In genomic region chr17:34032806-34033205, GRCm38 (mm10) we compare ENCODE assay signal across 8 mouse cellular contexts. TPM values are rescaled to one million over a fixed set of nuclear protein-coding genes. Genes with fewer than 3 reads are reported as not detected.
DNase-seq lines count a peak whose midpoint lies in the region; ATAC-seq and TF ChIP-seq lines count a peak whose summit lies in the region.

No protein-coding gene starts in this region.

- no peak overlapping the region for H3K27ac ChIP-seq in ES-Bruce4 (ENCODE audit: insufficient read depth, low read length)
- peak overlapping the region; percentile 98 for H3K27ac ChIP-seq in embryonic facial prominence, embryonic 10.5 days (replicated peaks)

- TF ChIP-seq CTCF in ES-Bruce4 (IDR thresholded peaks at IDR 0.05; ENCODE audit: low read depth, low read length) = no peak

- peak overlapping the region; percentile 97 for H3K9ac ChIP-seq in ES-Bruce4 (ENCODE audit: low read depth, poor library complexity, severe bottlenecking)

- TF ChIP-seq EP300 in ES-Bruce4 (IDR thresholded peaks at IDR 0.05; ENCODE audit: insufficient read depth, low read depth, low read length) = no peak

- DNase-seq in layer of hippocampus, adult 11-12 months (ENCODE audit: low spot score) = peak; percentile 35
- DNase-seq in layer of hippocampus, adult 18-20 months (ENCODE audit: low spot score in 2 of 2) = no peak
- no peak for DNase-seq in embryonic facial prominence, embryonic 10.5 days (ENCODE audit: low spot score)
- DNase-seq in induced T-regulatory cell, adult 2 months (ENCODE audit: low read depth) = peak; percentile 45
- DNase-seq in embryo, embryonic 9.5 days (ENCODE audit: extremely low spot score) = no peak

- no peak for TF ChIP-seq POLR2A in ES-Bruce4 (IDR thresholded peaks at IDR 0.05; ENCODE audit: insufficient read depth, low read length)

- H3K4me1 ChIP-seq in ES-Bruce4 (ENCODE audit: control insufficient read depth, insufficient read depth, low read length) = no peaks in the 10 kb centered on the region
- H3K4me1 ChIP-seq in embryonic facial prominence, embryonic 10.5 days = peaks cover 56% of the 10 kb centered on the region

- peak overlapping the region; percentile 64 for H3K4me3 ChIP-seq in ES-Bruce4 (ENCODE audit: low read depth, low read length)
- peak overlapping the region; percentile 96 for H3K4me3 ChIP-seq in embryonic facial prominence, embryonic 10.5 days

- no peaks in the 10 kb centered on the region for H3K27me3 ChIP-seq in ES-Bruce4 (ENCODE audit: control insufficient read depth, insufficient read depth, low read length, poor library complexity, severe bottlenecking)
- H3K27me3 ChIP-seq in embryonic facial prominence, embryonic 10.5 days (replicated peaks; ENCODE audit: low read depth, poor library complexity, severe bottlenecking) = peaks cover 9% of the 10 kb centered on the region; the same call in 1 of the 2 replicates

- 60% methylated on average over 9 of the region's 9 CpGs for WGBS in embryonic facial prominence, embryonic 10.5 days

- no peaks in the 10 kb centered on the region for H3K9me3 ChIP-seq in ES-Bruce4 (replicated peaks; ENCODE audit: control insufficient read depth, insufficient read depth, low read length, poor library complexity, severe bottlenecking)
- H3K9me3 ChIP-seq in embryonic facial prominence, embryonic 10.5 days = no peaks in the 10 kb centered on the region

- ATAC-seq in megakaryocyte, adult 5-6 weeks (ENCODE audit: poor library complexity, severe bottlenecking) = peak; percentile 33
- no peak for ATAC-seq in erythroid progenitor cell, adult 5-6 weeks (replicated peaks; ENCODE audit: low FRiP score, poor library complexity, severe bottlenecking)

- peaks cover 33% of the 10 kb centered on the region for H3K36me3 ChIP-seq in ES-Bruce4 (ENCODE audit: control insufficient read depth, insufficient read depth, low read length, poor library complexity, severe bottlenecking)
- H3K36me3 ChIP-seq in embryonic facial prominence, embryonic 10.5 days (replicated peaks) = peaks cover 75% of the 10 kb centered on the region

RNA-seq across cellular contexts. Expression of gene Rxrb, which starts 1.2 kb away (rescaled TPM):
- 10 to 100 TPM; 77.1 to 85.8 TPM for total RNA-seq in layer of hippocampus, adult 18-20 months (2021)
- 37.7 and 38.2 TPM in 2 replicates for polyA plus RNA-seq in ES-Bruce4 (2011; ENCODE audit: insufficient read depth, insufficient read length, low read depth, missing spikeins)
- 44.7 and 47.9 TPM in 2 replicates for polyA plus RNA-seq in embryonic facial prominence, embryonic 10.5 days (2016; fragmentation: Nextera tagmentation; extraction: Ambion mirVana)
- 19.6 and 23.4 TPM in 2 replicates for total RNA-seq in megakaryocyte, adult 5-6 weeks (2015)
- total RNA-seq in megakaryocyte, adult 5-6 weeks (2017) = 23.7 and 27.2 TPM in 2 replicates
- 5.4 and 8.4 TPM in 2 replicates for total RNA-seq in erythroid progenitor cell, adult 5-6 weeks (2015; ENCODE audit: low replicate concordance)
- 11.5 and 14.5 TPM in 2 replicates for total RNA-seq in erythroid progenitor cell, adult 5-6 weeks (2017; ENCODE audit: low replicate concordance)

RNA-seq across cellular contexts. Expression of gene Slc39a7, which starts 1.3 kb away (rescaled TPM):
- 100 to 1,000 TPM in 1 of 2 experiments, 10 to 100 TPM in 1; 90.7 to 105 TPM for total RNA-seq in layer of hippocampus, adult 18-20 months (2021)
- 57.2 and 68.8 TPM in 2 replicates for polyA plus RNA-seq in ES-Bruce4 (2011; ENCODE audit: insufficient read depth, insufficient read length, low read depth, missing spikeins)
- 167 and 177 TPM in 2 replicates for polyA plus RNA-seq in embryonic facial prominence, embryonic 10.5 days (2016; fragmentation: Nextera tagmentation; extraction: Ambion mirVana)
- 5.4 and 6.4 TPM in 2 replicates for total RNA-seq in megakaryocyte, adult 5-6 weeks (2015)
- 72.5 and 83.1 TPM in 2 replicates for total RNA-seq in megakaryocyte, adult 5-6 weeks (2017)
- 2.5 and 8.6 TPM in 2 replicates for total RNA-seq in erythroid progenitor cell, adult 5-6 weeks (2015; ENCODE audit: low replicate concordance)
- total RNA-seq in erythroid progenitor cell, adult 5-6 weeks (2017; ENCODE audit: low replicate concordance) = 18.9 and 20.7 TPM in 2 replicates

RNA-seq across cellular contexts. Expression of gene H2-Ke6, which starts 4.9 kb away (rescaled TPM):
- total RNA-seq in layer of hippocampus, adult 18-20 months (2021) = 10 to 100 TPM; 59.7 to 63.9 TPM
- polyA plus RNA-seq in ES-Bruce4 (2011; ENCODE audit: insufficient read depth, insufficient read length, low read depth, missing spikeins) = 19.0 and 26.1 TPM in 2 replicates
- 41.4 and 44.8 TPM in 2 replicates for polyA plus RNA-seq in embryonic facial prominence, embryonic 10.5 days (2016; fragmentation: Nextera tagmentation; extraction: Ambion mirVana)
- 67.7 and 84.3 TPM in 2 replicates for total RNA-seq in megakaryocyte, adult 5-6 weeks (2015)
- 34.6 and 35.5 TPM in 2 replicates for total RNA-seq in megakaryocyte, adult 5-6 weeks (2017)
- total RNA-seq in erythroid progenitor cell, adult 5-6 weeks (2015; ENCODE audit: low replicate concordance) = 40.4 and 50.3 TPM in 2 replicates
- total RNA-seq in erythroid progenitor cell, adult 5-6 weeks (2017; ENCODE audit: low replicate concordance) = 10.8 and 14.9 TPM in 2 replicates

RNA-seq across cellular contexts. Expression of gene Col11a2, which starts 6.4 kb away (rescaled TPM):
- 10 to 100 TPM; 22.5 to 23.4 TPM for total RNA-seq in layer of hippocampus, adult 18-20 months (2021)
- polyA plus RNA-seq in ES-Bruce4 (2011; ENCODE audit: insufficient read depth, insufficient read length, low read depth, missing spikeins) = 0.82 and 0.85 TPM in 2 replicates
- polyA plus RNA-seq in embryonic facial prominence, embryonic 10.5 days (2016; fragmentation: Nextera tagmentation; extraction: Ambion mirVana) = 1.0 and 1.2 TPM in 2 replicates
- 0.36 and 0.87 TPM in 2 replicates for total RNA-seq in megakaryocyte, adult 5-6 weeks (2015)
- total RNA-seq in megakaryocyte, adult 5-6 weeks (2017) = 1.2 and 1.5 TPM in 2 replicates
- 0.36 and 0.42 TPM in 2 replicates for total RNA-seq in erythroid progenitor cell, adult 5-6 weeks (2015; ENCODE audit: low replicate concordance)
- 2.1 and 2.9 TPM in 2 replicates for total RNA-seq in erythroid progenitor cell, adult 5-6 weeks (2017; ENCODE audit: low replicate concordance)

RNA-seq across cellular contexts. Expression of gene Ring1, which starts 8.3 kb away (rescaled TPM):
- total RNA-seq in layer of hippocampus, adult 18-20 months (2021) = 10 to 100 TPM; 39.0 to 40.8 TPM
- 8.1 and 11.4 TPM in 2 replicates for polyA plus RNA-seq in ES-Bruce4 (2011; ENCODE audit: insufficient read depth, insufficient read length, low read depth, missing spikeins)
- polyA plus RNA-seq in embryonic facial prominence, embryonic 10.5 days (2016; fragmentation: Nextera tagmentation; extraction: Ambion mirVana) = 11.0 and 11.6 TPM in 2 replicates
- 5.3 and 6.7 TPM in 2 replicates for total RNA-seq in megakaryocyte, adult 5-6 weeks (2015)
- total RNA-seq in megakaryocyte, adult 5-6 weeks (2017) = 7.9 and 9.6 TPM in 2 replicates
- 1.3 and 2.5 TPM in 2 replicates for total RNA-seq in erythroid progenitor cell, adult 5-6 weeks (2015; ENCODE audit: low replicate concordance)
- total RNA-seq in erythroid progenitor cell, adult 5-6 weeks (2017; ENCODE audit: low replicate concordance) = 1.9 and 2.0 TPM in 2 replicates

Comparison
In these comparisons a context has a peak if more than half of its experiments do, and no peak if none do; other contexts are left out.
1. DNase-seq: peak in layer of hippocampus, adult 11-12 months (single experiment) and induced T-regulatory cell, adult 2 months (single experiment); none in layer of hippocampus, adult 18-20 months (0 of 2), embryonic facial prominence, embryonic 10.5 days (single experiment) and embryo, embryonic 9.5 days (single experiment).